Mouse (Mus musculus) retina, postnatal 7 days (tissue): ENCODE measurements at regions not wholly inside any gene's neighbourhood (a gene's known extent, or its start where the extent isn't known, plus 50 kb on each side); places are given as distances from the start of the nearest gene placed in this dataset.
A peak's percentile ranks its signal among the peaks of the same experiment; 100 is the strongest.

Experiments
- DNase-seq: peaks from one replicate; pipeline ENCODE4 v3.0.0-alpha.2; 2012; ENCODE audit warnings: low read depth, low spot score

GRCm38 (mm10) chr10:38147421-38147820 is 674.2 kb downstream of the Rfpl4b start:
- DNase-seq: no peak

GRCm38 (mm10) chr10:38139196-38139595 is 682.4 kb downstream of the Rfpl4b start:
- DNase-seq: no peak

GRCm38 (mm10) chr10:38121911-38122573 is 699.5 kb downstream of the Rfpl4b start:
- no peak for DNase-seq

- DNase-seq: no peak
Measured at GRCm38 (mm10) chr10:38118601-38119000, 703.0 kb downstream of the Rfpl4b start.

- no peak for DNase-seq
Measured at GRCm38 (mm10) chr10:38116516-38116915, 705.1 kb downstream of the Rfpl4b start.

GRCm38 (mm10) chr10:38114194-38114593 is 707.4 kb downstream of the Rfpl4b start:
- DNase-seq: no peak

- no peak for DNase-seq
Measured at GRCm38 (mm10) chr10:38108591-38108990, 713.0 kb downstream of the Rfpl4b start.

- peak; percentile 1 for DNase-seq
Measured at GRCm38 (mm10) chr10:38103570-38103969, 718.0 kb downstream of the Rfpl4b start.

GRCm38 (mm10) chr10:38078521-38078920 is 743.1 kb downstream of the Rfpl4b start:
- no peak for DNase-seq

- no peak for DNase-seq
Measured at GRCm38 (mm10) chr10:38072394-38072793, 749.2 kb downstream of the Rfpl4b start.

GRCm38 (mm10) chr10:38059050-38059449 is 762.5 kb downstream of the Rfpl4b start:
- DNase-seq: no peak

- no peak for DNase-seq
Measured at GRCm38 (mm10) chr10:38010452-38010851, 811.1 kb downstream of the Rfpl4b start.

- DNase-seq: no peak
Measured at GRCm38 (mm10) chr10:37995691-37996445, 825.7 kb downstream of the Rfpl4b start.

GRCm38 (mm10) chr10:37988297-37989263 is 833.0 kb downstream of the Rfpl4b start:
- no peak for DNase-seq

GRCm38 (mm10) chr10:37978899-37979539 is 840.3 kb upstream of the Marcks start:
- no peak for DNase-seq

GRCm38 (mm10) chr10:37960051-37960450 is 821.3 kb upstream of the Marcks start:
- DNase-seq: no peak

GRCm38 (mm10) chr10:37914780-37915179 is 776.1 kb upstream of the Marcks start:
- no peak for DNase-seq

- DNase-seq: no peak
Measured at GRCm38 (mm10) chr10:37911669-37912068, 772.9 kb upstream of the Marcks start.

- no peak for DNase-seq
Measured at GRCm38 (mm10) chr10:37908276-37908675, 769.6 kb upstream of the Marcks start.

GRCm38 (mm10) chr10:37907731-37908130 is 769.0 kb upstream of the Marcks start:
- no peak for DNase-seq

- DNase-seq: no peak
Measured at GRCm38 (mm10) chr10:37887961-37888360, 749.2 kb upstream of the Marcks start.
